Mouse (Mus musculus): ENCODE measurements around the gene Ikbke. TPM values are rescaled to one million over a fixed set of nuclear protein-coding genes. Genes with fewer than 3 reads are reported as not detected.
A peak's percentile ranks its signal among the peaks of the same experiment; 100 is the strongest.

Ikbke gene
- polyA plus RNA-seq, 1 experiment from 2014 or later = 0.91 TPM

DNA sequence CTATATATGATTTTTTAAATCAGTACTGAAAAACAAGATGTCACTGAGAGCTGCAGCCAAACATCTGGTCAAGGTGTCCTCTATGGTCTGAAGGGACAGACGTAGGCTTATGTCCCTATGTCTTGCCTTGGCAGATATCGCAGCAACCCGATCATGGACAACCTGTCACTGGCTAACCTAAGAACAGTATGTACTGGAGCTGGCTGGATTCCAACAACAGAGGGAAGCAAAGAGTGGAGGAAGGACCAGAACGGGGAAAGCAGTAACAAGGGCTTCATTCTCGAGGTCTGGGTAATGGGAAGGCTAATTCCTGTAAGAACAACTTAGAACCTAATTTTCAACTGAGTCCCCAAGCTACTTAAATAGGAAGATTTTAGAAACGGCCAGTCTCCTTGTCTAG, 9.5 kb upstream of the Ikbke start:
- Histone ChIP-seq H3K9me3 (ENCODE audit: control insufficient read depth, low read length) (no peaks in the 10 kb centered on the region), H3K4me2 (ENCODE audit: low read length) (no peak overlapping the region), H3K9ac (replicated peaks; ENCODE audit: low read depth, low read length) (no peak overlapping the region), H3K27ac (ENCODE audit: low read length) (no peak overlapping the region), H3K27me3 (replicated peaks; ENCODE audit: control insufficient read depth, insufficient read depth, low read length) (no peaks in the 10 kb centered on the region), H3K36me3 (ENCODE audit: control insufficient read depth, insufficient read depth) (no peaks in the 10 kb centered on the region; the same call in none of the 2 replicates), H3K4me3 (replicated peaks; ENCODE audit: low read length) (no peak overlapping the region), H3K4me1 (replicated peaks; ENCODE audit: control insufficient read depth, insufficient read depth, low read length) (peaks cover 8% of the 10 kb centered on the region)
- WGBS = 80% methylated on average over 6 of the region's 6 CpGs
- ATAC-seq = no peak

DNA sequence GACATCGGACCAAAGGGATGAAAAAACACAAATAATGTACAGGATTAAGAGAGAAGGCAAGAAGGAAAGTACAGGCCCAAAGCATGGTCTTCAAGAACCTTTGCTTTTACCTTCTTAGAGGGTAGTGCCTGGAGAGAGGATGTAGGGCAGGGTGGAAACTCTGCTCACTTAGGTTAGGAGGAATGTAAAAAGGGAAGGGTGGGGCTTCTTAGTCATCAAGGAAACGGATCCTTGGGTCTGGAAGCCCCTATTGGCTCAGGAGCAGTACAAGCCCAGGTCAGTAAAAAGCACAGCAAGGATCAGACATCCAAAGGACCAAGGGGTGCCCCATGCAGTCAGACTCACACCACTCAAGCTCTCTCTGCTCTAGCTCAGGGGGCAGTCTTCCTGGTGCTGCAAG, 7.9 kb upstream of the Ikbke start:
- Histone ChIP-seq H3K4me3 (replicated peaks; ENCODE audit: low read length) (no peak overlapping the region), H3K27ac (ENCODE audit: low read length) (no peak overlapping the region), H3K36me3 (ENCODE audit: control insufficient read depth, insufficient read depth) (no peaks in the 10 kb centered on the region; the same call in none of the 2 replicates), H3K9ac (replicated peaks; ENCODE audit: low read depth, low read length) (no peak overlapping the region), H3K4me2 (ENCODE audit: low read length) (no peak overlapping the region), H3K9me3 (ENCODE audit: control insufficient read depth, low read length) (no peaks in the 10 kb centered on the region), H3K27me3 (replicated peaks; ENCODE audit: control insufficient read depth, insufficient read depth, low read length) (no peaks in the 10 kb centered on the region), H3K4me1 (replicated peaks; ENCODE audit: control insufficient read depth, insufficient read depth, low read length) (no peaks in the 10 kb centered on the region)
- ATAC-seq = no peak
- 81% methylated on average over 2 of the region's 2 CpGs for WGBS

DNA sequence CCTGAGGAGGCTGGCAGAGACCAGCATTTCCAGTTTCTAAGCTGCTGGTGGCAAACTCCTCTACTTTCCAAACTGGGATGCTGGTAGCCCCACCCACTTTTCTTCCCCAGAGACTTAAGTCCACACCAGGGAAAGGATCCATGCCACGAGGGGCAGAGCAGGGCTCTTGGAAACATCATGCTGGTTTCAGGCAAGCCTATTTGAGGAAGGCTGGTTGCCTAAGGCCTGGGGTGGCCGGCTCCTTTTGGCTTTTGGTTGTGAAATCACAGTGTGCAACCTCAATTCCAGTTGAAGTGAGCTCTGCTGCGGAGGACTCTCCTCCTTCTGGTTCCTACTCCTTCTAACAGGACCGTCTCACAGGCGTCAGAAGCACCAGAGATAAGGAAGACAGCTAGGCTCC, 7.4 kb upstream of the Ikbke start:
- Histone ChIP-seq H3K27me3 (replicated peaks; ENCODE audit: control insufficient read depth, insufficient read depth, low read length) (no peaks in the 10 kb centered on the region), H3K4me1 (replicated peaks; ENCODE audit: control insufficient read depth, insufficient read depth, low read length) (no peaks in the 10 kb centered on the region), H3K4me3 (replicated peaks; ENCODE audit: low read length) (no peak overlapping the region), H3K9ac (replicated peaks; ENCODE audit: low read depth, low read length) (no peak overlapping the region), H3K9me3 (ENCODE audit: control insufficient read depth, low read length) (no peaks in the 10 kb centered on the region), H3K4me2 (ENCODE audit: low read length) (no peak overlapping the region), H3K27ac (ENCODE audit: low read length) (no peak overlapping the region), H3K36me3 (ENCODE audit: control insufficient read depth, insufficient read depth) (no peaks in the 10 kb centered on the region; the same call in none of the 2 replicates)
- WGBS = 88% methylated on average over 5 of the region's 5 CpGs
- ATAC-seq = no peak

DNA sequence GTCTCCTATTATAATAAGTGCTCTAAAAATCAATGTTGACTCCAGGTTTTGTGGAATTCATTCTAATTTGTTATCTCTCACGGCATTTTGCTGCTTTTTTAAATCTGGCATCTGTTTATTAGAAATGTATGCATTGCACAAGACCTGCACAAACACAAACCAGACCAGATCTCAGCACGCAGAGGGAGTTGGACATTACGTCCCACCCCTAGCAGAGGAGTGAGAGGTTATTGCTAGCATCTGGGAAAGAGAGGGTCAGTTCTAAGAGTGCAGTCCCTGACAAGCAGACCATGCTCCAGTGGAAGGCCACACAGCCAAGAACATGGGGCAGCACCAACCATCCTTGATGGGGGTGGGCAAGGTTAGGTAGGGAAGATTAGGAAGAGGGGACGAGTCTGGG, 5.2 kb upstream of the Ikbke start:
- no peak overlapping the region for H3K27ac ChIP-seq (ENCODE audit: low read length)
- no peak for ATAC-seq
- H3K4me2 ChIP-seq (ENCODE audit: low read length) = no peak overlapping the region
- H3K9ac ChIP-seq (replicated peaks; ENCODE audit: low read depth, low read length) = no peak overlapping the region
- no peak overlapping the region for H3K4me3 ChIP-seq (replicated peaks; ENCODE audit: low read length)
- 86% methylated on average over 4 of the region's 4 CpGs for WGBS
- no peaks in the 10 kb centered on the region for H3K9me3 ChIP-seq (ENCODE audit: control insufficient read depth, low read length)
- no peaks in the 10 kb centered on the region for H3K4me1 ChIP-seq (replicated peaks; ENCODE audit: control insufficient read depth, insufficient read depth, low read length)
- H3K27me3 ChIP-seq (replicated peaks; ENCODE audit: control insufficient read depth, insufficient read depth, low read length) = no peaks in the 10 kb centered on the region
- H3K36me3 ChIP-seq (ENCODE audit: control insufficient read depth, insufficient read depth) = no peaks in the 10 kb centered on the region; the same call in none of the 2 replicates

DNA sequence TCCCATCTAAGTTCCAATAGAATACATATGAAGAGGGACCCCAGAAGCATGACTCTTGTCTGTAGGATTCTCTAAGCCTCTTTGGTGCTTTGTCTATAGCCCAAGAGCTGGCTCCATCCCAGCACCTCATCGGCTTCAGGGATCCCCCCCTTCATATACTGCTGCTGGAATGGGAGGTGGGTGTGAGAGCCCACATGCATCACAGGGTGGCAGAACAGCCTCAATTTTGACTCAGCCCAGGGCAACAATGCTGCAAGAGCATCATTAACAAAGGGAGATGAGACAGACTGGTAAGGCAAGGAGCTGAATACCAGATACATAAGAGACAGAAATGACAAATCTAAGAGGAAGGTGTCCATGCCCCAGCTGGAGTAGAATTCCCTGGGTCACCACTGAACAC, 4.8 kb upstream of the Ikbke start:
- Histone ChIP-seq H3K4me3 (replicated peaks; ENCODE audit: low read length) (no peak overlapping the region), H3K9ac (replicated peaks; ENCODE audit: low read depth, low read length) (no peak overlapping the region), H3K36me3 (ENCODE audit: control insufficient read depth, insufficient read depth) (no peaks in the 10 kb centered on the region; the same call in none of the 2 replicates), H3K27ac (ENCODE audit: low read length) (no peak overlapping the region), H3K27me3 (replicated peaks; ENCODE audit: control insufficient read depth, insufficient read depth, low read length) (no peaks in the 10 kb centered on the region), H3K4me2 (ENCODE audit: low read length) (no peak overlapping the region), H3K4me1 (replicated peaks; ENCODE audit: control insufficient read depth, insufficient read depth, low read length) (no peaks in the 10 kb centered on the region), H3K9me3 (ENCODE audit: control insufficient read depth, low read length) (no peaks in the 10 kb centered on the region)
- ATAC-seq = peak; percentile 53
- 43% methylated on average over 1 of the region's 1 CpGs for WGBS

DNA sequence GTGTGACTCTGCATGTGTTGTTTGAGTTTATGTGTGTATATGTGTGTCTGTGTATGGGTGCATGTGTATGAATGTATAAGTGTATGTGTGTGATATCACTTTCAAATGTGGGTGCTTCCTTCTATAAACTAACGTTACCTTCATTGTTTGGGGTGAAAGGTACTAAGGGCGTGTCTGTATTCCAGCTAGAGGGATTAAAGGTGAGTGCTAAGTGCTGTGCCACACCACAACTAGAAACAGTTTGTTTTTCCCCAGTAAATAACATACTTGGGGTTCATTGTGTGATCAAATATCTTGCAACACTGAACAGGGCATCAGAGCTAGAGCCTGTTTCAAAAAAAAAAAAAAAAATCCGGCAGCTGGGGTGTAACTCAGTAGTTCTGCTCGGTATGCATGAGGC, 2.3 kb upstream of the Ikbke start:
- H3K9me3 ChIP-seq (ENCODE audit: control insufficient read depth, low read length) = no peaks in the 10 kb centered on the region
- H3K4me3 ChIP-seq (replicated peaks; ENCODE audit: low read length) = no peak overlapping the region
- H3K36me3 ChIP-seq (ENCODE audit: control insufficient read depth, insufficient read depth) = no peaks in the 10 kb centered on the region
- 54% methylated on average over 4 of the region's 4 CpGs for WGBS
- H3K4me1 ChIP-seq (replicated peaks; ENCODE audit: control insufficient read depth, insufficient read depth, low read length) = no peaks in the 10 kb centered on the region
- no peak overlapping the region for H3K9ac ChIP-seq (replicated peaks; ENCODE audit: low read depth, low read length)
- no peak overlapping the region for H3K27ac ChIP-seq (ENCODE audit: low read length)
- ATAC-seq = no peak
- H3K4me2 ChIP-seq (ENCODE audit: low read length) = no peak overlapping the region
- no peaks in the 10 kb centered on the region for H3K27me3 ChIP-seq (replicated peaks; ENCODE audit: control insufficient read depth, insufficient read depth, low read length)

DNA sequence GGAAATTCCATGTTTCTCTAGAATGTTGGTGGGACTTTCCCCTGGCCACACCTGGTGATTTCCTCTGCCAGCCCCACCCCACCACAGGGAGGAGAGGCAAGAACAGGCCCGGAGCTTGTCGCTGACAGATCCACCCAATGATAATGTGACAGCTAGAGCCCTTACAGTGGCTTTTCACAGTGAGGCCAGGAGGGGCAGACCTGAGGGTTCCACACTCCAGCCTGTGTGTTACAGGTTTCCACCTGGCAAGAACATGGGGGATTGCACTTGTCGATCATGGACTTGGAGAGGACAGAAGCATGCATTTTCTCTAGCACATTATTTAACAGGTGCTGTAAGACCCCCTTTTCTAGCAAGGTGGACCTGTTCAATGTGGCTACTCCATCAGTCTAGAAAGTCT, 874 bp upstream of the Ikbke start:
- Histone ChIP-seq H3K4me3 (replicated peaks; ENCODE audit: low read length) (no peak overlapping the region), H3K9ac (replicated peaks; ENCODE audit: low read depth, low read length) (no peak overlapping the region), H3K9me3 (ENCODE audit: control insufficient read depth, low read length) (no peaks in the 10 kb centered on the region), H3K27me3 (replicated peaks; ENCODE audit: control insufficient read depth, insufficient read depth, low read length) (no peaks in the 10 kb centered on the region), H3K4me2 (ENCODE audit: low read length) (no peak overlapping the region), H3K4me1 (replicated peaks; ENCODE audit: control insufficient read depth, insufficient read depth, low read length) (no peaks in the 10 kb centered on the region), H3K27ac (ENCODE audit: low read length) (no peak overlapping the region), H3K36me3 (ENCODE audit: control insufficient read depth, insufficient read depth) (no peaks in the 10 kb centered on the region)
- ATAC-seq = no peak
- 67% methylated on average over 3 of the region's 3 CpGs for WGBS

DNA sequence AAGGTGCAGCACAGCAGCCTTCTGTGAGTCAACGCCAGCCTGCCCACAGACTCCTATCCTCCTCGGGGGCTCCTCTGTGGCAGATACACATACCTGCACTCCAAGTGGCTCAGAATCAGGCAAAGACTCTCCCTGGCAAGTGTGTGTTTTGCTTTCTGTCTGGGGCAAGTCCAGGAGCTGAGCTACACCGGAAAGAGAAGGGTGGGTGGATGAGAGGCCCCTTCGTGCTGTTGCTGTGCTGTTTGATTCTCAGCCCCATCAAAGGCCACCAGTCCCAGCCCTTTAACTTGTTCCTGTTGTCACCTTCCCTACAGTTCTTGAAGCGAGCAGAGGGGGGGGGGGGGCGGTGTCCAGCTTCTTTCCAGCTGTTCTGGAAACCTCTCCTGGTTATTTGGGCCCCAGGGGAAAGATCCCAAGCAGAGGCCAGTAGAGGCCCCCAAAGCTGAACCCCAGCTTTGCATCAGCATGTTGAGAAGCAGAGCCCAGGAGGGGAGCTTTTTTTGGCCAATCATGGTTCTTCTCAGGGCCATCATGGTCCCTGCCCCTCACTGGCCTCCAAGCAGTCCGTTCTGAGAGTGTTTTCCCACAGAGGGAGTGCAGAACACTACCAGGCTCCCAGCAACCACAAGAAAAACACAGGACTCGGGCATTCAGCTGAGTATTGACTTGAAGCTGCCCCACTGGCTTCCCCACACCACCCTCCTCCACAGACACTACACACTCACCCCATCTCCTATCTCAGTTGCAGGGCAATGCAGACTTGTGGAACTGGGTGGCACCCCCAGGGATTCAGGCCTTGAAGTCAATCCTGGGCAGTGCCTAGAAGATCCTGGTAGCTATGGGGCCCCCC, 575 bp downstream of the Ikbke start:
- WGBS = 43% methylated on average over 8 of the region's 8 CpGs
- Histone ChIP-seq H3K27me3 (replicated peaks; ENCODE audit: control insufficient read depth, insufficient read depth, low read length) (no peaks in the 10 kb centered on the region), H3K9ac (replicated peaks; ENCODE audit: low read depth, low read length) (no peak overlapping the region), H3K27ac (ENCODE audit: low read length) (no peak overlapping the region), H3K4me3 (replicated peaks; ENCODE audit: low read length) (no peak overlapping the region), H3K9me3 (ENCODE audit: control insufficient read depth, low read length) (no peaks in the 10 kb centered on the region), H3K36me3 (ENCODE audit: control insufficient read depth, insufficient read depth) (no peaks in the 10 kb centered on the region), H3K4me1 (replicated peaks; ENCODE audit: control insufficient read depth, insufficient read depth, low read length) (no peaks in the 10 kb centered on the region), H3K4me2 (ENCODE audit: low read length) (no peak overlapping the region)
- ATAC-seq = no peak

DNA sequence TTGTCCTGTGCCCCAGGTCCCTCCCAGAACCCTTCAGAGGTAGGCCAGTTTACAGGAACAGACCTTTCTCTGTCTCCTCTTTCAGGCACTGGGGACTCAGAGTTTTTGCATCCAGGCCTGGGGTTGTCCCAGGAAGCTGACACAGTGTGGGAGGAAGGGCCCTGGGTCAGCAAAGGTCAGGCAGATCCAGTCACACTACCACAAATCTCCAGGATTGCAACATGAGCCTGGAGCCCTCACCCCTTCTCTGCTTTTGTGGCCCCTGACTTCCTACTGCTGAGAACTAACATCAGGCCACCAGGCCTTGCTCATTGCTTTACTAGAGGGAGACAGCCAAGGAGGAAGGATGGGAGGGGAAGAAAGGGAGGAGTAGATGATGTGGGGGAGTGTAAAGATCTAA, 2.6 kb downstream of the Ikbke start:
- Histone ChIP-seq H3K9ac (replicated peaks; ENCODE audit: low read depth, low read length) (no peak overlapping the region), H3K27ac (ENCODE audit: low read length) (no peak overlapping the region), H3K4me2 (ENCODE audit: low read length) (no peak overlapping the region), H3K4me3 (replicated peaks; ENCODE audit: low read length) (no peak overlapping the region), H3K9me3 (ENCODE audit: control insufficient read depth, low read length) (no peaks in the 10 kb centered on the region), H3K27me3 (replicated peaks; ENCODE audit: control insufficient read depth, insufficient read depth, low read length) (no peaks in the 10 kb centered on the region), H3K4me1 (replicated peaks; ENCODE audit: control insufficient read depth, insufficient read depth, low read length) (no peaks in the 10 kb centered on the region), H3K36me3 (ENCODE audit: control insufficient read depth, insufficient read depth) (no peaks in the 10 kb centered on the region)
- ATAC-seq = no peak

DNA sequence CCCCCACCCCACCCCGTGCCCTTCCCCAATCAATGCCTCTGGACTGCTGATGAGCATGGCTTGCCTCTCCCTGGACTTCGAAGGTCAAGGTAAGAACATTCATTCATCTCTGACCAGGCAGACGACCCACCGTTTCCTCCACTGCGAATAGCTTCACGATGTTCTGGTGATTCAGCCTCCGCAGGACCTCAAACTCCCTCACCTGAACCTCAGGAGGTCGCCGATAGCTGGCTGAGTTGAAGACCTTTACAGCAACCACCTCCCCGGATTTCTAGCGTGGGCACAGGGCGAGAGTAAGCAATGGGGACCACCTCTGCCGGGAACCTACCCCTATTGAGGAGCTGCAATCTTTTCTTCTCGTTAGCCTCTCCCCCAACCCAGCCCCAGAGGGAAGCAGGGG, 3.8 kb downstream of the Ikbke start:
- WGBS = 81% methylated on average over 13 of the region's 14 CpGs
- no peak for ATAC-seq
- Histone ChIP-seq H3K4me1 (replicated peaks; ENCODE audit: control insufficient read depth, insufficient read depth, low read length) (no peaks in the 10 kb centered on the region), H3K9me3 (ENCODE audit: control insufficient read depth, low read length) (no peaks in the 10 kb centered on the region), H3K36me3 (ENCODE audit: control insufficient read depth, insufficient read depth) (no peaks in the 10 kb centered on the region), H3K9ac (replicated peaks; ENCODE audit: low read depth, low read length) (no peak overlapping the region), H3K4me2 (ENCODE audit: low read length) (no peak overlapping the region), H3K4me3 (replicated peaks; ENCODE audit: low read length) (no peak overlapping the region), H3K27me3 (replicated peaks; ENCODE audit: control insufficient read depth, insufficient read depth, low read length) (no peaks in the 10 kb centered on the region), H3K27ac (ENCODE audit: low read length) (no peak overlapping the region)

All from forebrain, embryonic 16.5 days (tissue).